Mouse (Mus musculus) heart, adult 10 weeks (tissue): ENCODE results near the gene Olfr435. TPM values are rescaled to one million over a fixed set of nuclear protein-coding genes. Genes with fewer than 3 reads are reported as not detected.

Experiments
- polyA plus RNA-seq: library from polyadenylated mRNA; stranded (reverse); fragments of 350-450 nt; fragmentation: Illumina TruSeq; extraction: RNeasy Lipid Tissue Mini Kit (QIAGEN cat#74804); gene quantifications from one replicate; pipeline ENCODE4 v1.2.3, GENCODE M21; 2014; ENCODE audit warnings: low read depth, low replicate concordance

Olfr435 gene
- not detected for polyA plus RNA-seq

GRCm38 (mm10) chr6:43196781-43197180 is at the start of gene Olfr435:
TSS of gene Olfr435 (plus strand) at chr6:43197146.

GRCm38 (mm10) chr6:43162982-43163381 is 34.0 kb upstream of the Olfr435 start, which contains the start of gene Olfr437:
TSS of gene Olfr437 (plus strand) at chr6:43163282.

GRCm38 (mm10) chr6:43171840-43172239 is 25.1 kb upstream of the Olfr435 start, which contains the start of gene Olfr13:
TSS of gene Olfr13 (plus strand) at chr6:43172140.

GRCm38 (mm10) chr6:43212873-43213272 is 15.9 kb downstream of the Olfr435 start, which contains the start of gene Olfr434:
TSS of gene Olfr434 (plus strand) at chr6:43213021.

GRCm38 (mm10) chr6:43231255-43231654 is 34.3 kb downstream of the Olfr435 start, which contains the start of gene Olfr47:
TSS of gene Olfr47 (plus strand) at chr6:43231529.

Other genes starting within 250 kb of the Olfr435 start
- not detected for gene Olfr444, start 248.1 kb upstream of the Olfr435 start, polyA plus RNA-seq
- not detected for gene Olfr441, start 90.8 kb upstream of the Olfr435 start, polyA plus RNA-seq
- gene Olfr237-ps1, start 50.6 kb upstream of the Olfr435 start, polyA plus RNA-seq = not detected
- gene Olfr437, start 33.9 kb upstream of the Olfr435 start, polyA plus RNA-seq = not detected
- not detected for gene Olfr13, start 25.0 kb upstream of the Olfr435 start, polyA plus RNA-seq
- gene Olfr434, start 15.9 kb downstream of the Olfr435 start, polyA plus RNA-seq = not detected
- gene Olfr47, start 34.4 kb downstream of the Olfr435 start, polyA plus RNA-seq = not detected
- 19.8 TPM for gene Arhgef5, start 68.4 kb downstream of the Olfr435 start, polyA plus RNA-seq
- not detected for gene Nobox, start 112.4 kb downstream of the Olfr435 start, polyA plus RNA-seq